ENCODE assay signal across 22 mouse cellular contexts in the genomic region with DNA sequence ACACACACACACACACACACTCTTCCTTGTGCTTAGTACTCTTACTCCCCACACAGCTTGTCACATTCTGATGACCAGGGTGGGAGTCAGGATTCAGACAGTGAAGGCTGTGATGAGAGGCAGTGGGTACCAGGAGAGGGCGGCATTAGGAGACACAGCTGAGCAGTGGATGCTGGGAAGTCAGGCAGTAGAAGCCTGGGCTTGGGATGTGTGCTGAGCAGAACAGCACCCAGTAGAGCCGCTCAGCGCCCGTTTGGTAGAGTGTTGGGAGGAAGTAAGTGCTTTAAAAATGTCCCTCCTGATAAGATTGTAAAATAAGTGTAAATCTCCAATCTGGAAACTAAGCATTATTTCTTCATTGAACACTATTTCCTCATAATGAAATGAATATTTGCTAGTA. TPM values are rescaled to one million over a fixed set of nuclear protein-coding genes. Genes with fewer than 3 reads are reported as not detected.
A peak's percentile ranks its signal among the peaks of the same experiment; 100 is the strongest.
DNase-seq lines count a peak whose midpoint lies in the region; ATAC-seq and TF ChIP-seq lines count a peak whose summit lies in the region.
"Had no signal": no experiment of that assay in that cellular context is flagged by ENCODE, and none has a peak within 500 bp of the region (broad histone marks: within the 10 kb centered on the region; RNA-seq: fewer than 3 reads in every experiment).

No protein-coding gene starts in this region.

- no peak overlapping the region for H3K4me2 ChIP-seq in forebrain, postnatal 0 days (ENCODE audit: low read depth)
- H3K4me2 ChIP-seq in forebrain, embryonic 15.5 days (replicated peaks), result no peak overlapping the region
- H3K4me2 ChIP-seq in neural tube, embryonic 13.5 days, result no peak overlapping the region
- no peak overlapping the region for H3K4me2 ChIP-seq in neural tube, embryonic 15.5 days
- H3K4me2 ChIP-seq: embryonic facial prominence, embryonic 12.5 days; embryonic facial prominence, embryonic 15.5 days; forebrain, embryonic 12.5 days; heart, embryonic 11.5 days; hindbrain, embryonic 14.5 days had no signal

- H3K27ac ChIP-seq in forebrain, postnatal 0 days (ENCODE audit: low read depth, low read length), result no peak overlapping the region
- no peak overlapping the region for H3K27ac ChIP-seq in forebrain, embryonic 15.5 days (replicated peaks)
- H3K27ac ChIP-seq in layer of hippocampus, adult 2 months, result peak overlapping the region; percentile 36; the same call in 1 of the 2 replicates
- H3K27ac ChIP-seq in neural tube, embryonic 13.5 days (replicated peaks), result no peak overlapping the region
- H3K27ac ChIP-seq in neural tube, embryonic 15.5 days (replicated peaks), result no peak overlapping the region
- H3K27ac ChIP-seq: embryonic facial prominence, embryonic 12.5 days; embryonic facial prominence, embryonic 15.5 days; forebrain, embryonic 12.5 days; hindbrain, embryonic 10.5 days; hindbrain, embryonic 14.5 days had no signal

- no peak for DNase-seq in forebrain, postnatal 0 days
- no peak for DNase-seq in layer of hippocampus, adult 2 months (ENCODE audit: low spot score in 2 of 2)
- no peak for DNase-seq in layer of hippocampus, adult 9-11 months
- DNase-seq: adrenal gland, adult 2 months; adrenal gland, postnatal 14 days; B cell, adult 2 months; cerebellum, adult 11 months; cerebellum, adult 9-11 months; cerebellum, postnatal 25 days; gastrocnemius, postnatal 36 days; heart, postnatal 36 days had no signal

- whole genome bisulfite sequencing in forebrain, postnatal 0 days, result 89% methylated on average over 4 of the region's 4 CpGs
- WGBS in forebrain, embryonic 15.5 days, result 90% methylated on average over 4 of the region's 4 CpGs
- 92% methylated on average over 4 of the region's 4 CpGs for WGBS in neural tube, embryonic 13.5 days
- 76% methylated on average over 4 of the region's 4 CpGs for WGBS in neural tube, embryonic 15.5 days

- no peak for ATAC-seq in forebrain, postnatal 0 days
- no peak for ATAC-seq in forebrain, embryonic 15.5 days (replicated peaks)
- ATAC-seq in neural tube, embryonic 13.5 days (ENCODE audit: low read depth), result no peak
- ATAC-seq in neural tube, embryonic 15.5 days (ENCODE audit: low FRiP score), result no peak
- ATAC-seq: intestine, postnatal 0 days had no signal

- no peak overlapping the region for H3K9ac ChIP-seq in forebrain, postnatal 0 days
- H3K9ac ChIP-seq in forebrain, embryonic 15.5 days (replicated peaks), result no peak overlapping the region
- H3K9ac ChIP-seq in neural tube, embryonic 13.5 days, result 0 out of 2 replicates have a peak overlapping the region, but pooled peaks have one; percentile 8
- no peak overlapping the region for H3K9ac ChIP-seq in neural tube, embryonic 15.5 days (replicated peaks)
- H3K9ac ChIP-seq: embryonic facial prominence, embryonic 12.5 days; embryonic facial prominence, embryonic 15.5 days; forebrain, embryonic 12.5 days; hindbrain, embryonic 14.5 days had no signal

- H3K4me1 ChIP-seq in forebrain, postnatal 0 days (ENCODE audit: insufficient read depth), result peaks cover 11% of the 10 kb centered on the region; the same call in 1 of the 2 replicates
- peaks cover 25% of the 10 kb centered on the region for H3K4me1 ChIP-seq in forebrain, embryonic 15.5 days
- H3K4me1 ChIP-seq in neural tube, embryonic 13.5 days (replicated peaks), result peaks cover 24% of the 10 kb centered on the region
- H3K4me1 ChIP-seq in neural tube, embryonic 15.5 days, result peaks cover 25% of the 10 kb centered on the region

- H3K4me3 ChIP-seq in forebrain, postnatal 0 days (ENCODE audit: low read depth, low read length), result no peak overlapping the region
- no peak overlapping the region for H3K4me3 ChIP-seq in forebrain, embryonic 15.5 days
- H3K4me3 ChIP-seq in layer of hippocampus, adult 2 months, result no peak overlapping the region
- H3K4me3 ChIP-seq in neural tube, embryonic 13.5 days, result no peak overlapping the region
- no peak overlapping the region for H3K4me3 ChIP-seq in neural tube, embryonic 15.5 days (replicated peaks)
- H3K4me3 ChIP-seq: embryonic facial prominence, embryonic 12.5 days; embryonic facial prominence, embryonic 15.5 days; forebrain, embryonic 12.5 days; hindbrain, embryonic 10.5 days had no signal

- H3K27me3 ChIP-seq in forebrain, postnatal 0 days (ENCODE audit: insufficient read depth, low read length), result no peaks in the 10 kb centered on the region
- H3K27me3 ChIP-seq in forebrain, embryonic 15.5 days, result no peaks in the 10 kb centered on the region
- H3K27me3 ChIP-seq in neural tube, embryonic 13.5 days, result no peaks in the 10 kb centered on the region
- H3K27me3 ChIP-seq in neural tube, embryonic 15.5 days (replicated peaks), result no peaks in the 10 kb centered on the region
- H3K27me3 ChIP-seq: CH12.LX; embryonic facial prominence, embryonic 12.5 days; embryonic facial prominence, embryonic 15.5 days; forebrain, embryonic 12.5 days had no signal

- 0 out of 2 replicates have a peak, but pooled peaks have one; percentile 6 for TF ChIP-seq CTCF in forebrain, postnatal 0 days (IDR thresholded peaks at IDR 0.05; ENCODE audit: low read depth)
- no peak; the same call in 1 of the 2 replicates for TF ChIP-seq CTCF in layer of hippocampus, adult 2 months (conservative IDR thresholded peaks at IDR 0.05)

- no peaks in the 10 kb centered on the region for H3K9me3 ChIP-seq in forebrain, postnatal 0 days (ENCODE audit: low read length)
- H3K9me3 ChIP-seq in forebrain, embryonic 15.5 days, result no peaks in the 10 kb centered on the region
- H3K9me3 ChIP-seq in neural tube, embryonic 13.5 days, result no peaks in the 10 kb centered on the region
- H3K9me3 ChIP-seq in neural tube, embryonic 15.5 days (replicated peaks), result no peaks in the 10 kb centered on the region
- H3K9me3 ChIP-seq: embryonic facial prominence, embryonic 12.5 days; embryonic facial prominence, embryonic 15.5 days; forebrain, embryonic 12.5 days; hindbrain, embryonic 10.5 days had no signal

- peaks cover 37% of the 10 kb centered on the region for H3K36me3 ChIP-seq in forebrain, postnatal 0 days (ENCODE audit: insufficient read depth)
- H3K36me3 ChIP-seq in forebrain, embryonic 15.5 days, result peaks cover 42% of the 10 kb centered on the region
- H3K36me3 ChIP-seq in neural tube, embryonic 13.5 days, result peaks cover 50% of the 10 kb centered on the region
- H3K36me3 ChIP-seq in neural tube, embryonic 15.5 days, result peaks cover 49% of the 10 kb centered on the region

RNA-seq across cellular contexts. Expression of a gene that starts 3.7 kb away (rescaled TPM):
- total RNA-seq in forebrain, postnatal 0 days (2014; rRNA removed), result 66.3 and 80.6 TPM in 2 replicates
- 77.4 and 82.0 TPM in 2 replicates for polyA plus RNA-seq in forebrain, postnatal 0 days (2015; fragmentation: Nextera tagmentation; extraction: Ambion mirVana)
- 94.6 and 101 TPM in 2 replicates for polyA plus RNA-seq in forebrain, embryonic 15.5 days (2015; fragmentation: Nextera tagmentation; extraction: Ambion mirVana)
- 10 to 100 TPM; 35.2 to 38.2 TPM for total RNA-seq in layer of hippocampus, adult 2 months (2021)
- polyA plus RNA-seq in neural tube, embryonic 13.5 days (2015; fragmentation: Nextera tagmentation; extraction: Ambion mirVana), result 72.1 and 73.1 TPM in 2 replicates
- 69.3 and 72.4 TPM in 2 replicates for polyA plus RNA-seq in neural tube, embryonic 15.5 days (2015; fragmentation: Nextera tagmentation; extraction: Ambion mirVana)

RNA-seq across cellular contexts. Expression of a gene that starts 27.0 kb away (rescaled TPM):
- total RNA-seq in forebrain, postnatal 0 days (2014; rRNA removed), result 80.0 and 92.6 TPM in 2 replicates
- polyA plus RNA-seq in forebrain, postnatal 0 days (2015; fragmentation: Nextera tagmentation; extraction: Ambion mirVana), result 18.4 and 22.6 TPM in 2 replicates
- 41.1 and 42.0 TPM in 2 replicates for polyA plus RNA-seq in forebrain, embryonic 15.5 days (2015; fragmentation: Nextera tagmentation; extraction: Ambion mirVana)
- total RNA-seq in layer of hippocampus, adult 2 months (2021), result 10 to 100 TPM; 29.7 to 36.1 TPM
- polyA plus RNA-seq in neural tube, embryonic 13.5 days (2015; fragmentation: Nextera tagmentation; extraction: Ambion mirVana), result 34.4 and 36.6 TPM in 2 replicates
- polyA plus RNA-seq in neural tube, embryonic 15.5 days (2015; fragmentation: Nextera tagmentation; extraction: Ambion mirVana), result 26.3 and 27.6 TPM in 2 replicates
